Mouse (Mus musculus): Measurements from ENCODE around the gene Epor.

The Epor gene

GRCm38 (mm10) chr9:21968883-21969282 lies 5.6 kb upstream of the Epor start:
- DNase-seq (ENCODE audit: low spot score in 2 of 2) = no peak

- DNase-seq (ENCODE audit: low spot score in 2 of 2) = peak; percentile 56 to 62
Measured at GRCm38 (mm10) chr9:21962416-21963059, 768 bp downstream of the Epor start.

- no peak for DNase-seq (ENCODE audit: low spot score in 2 of 2)
Measured at GRCm38 (mm10) chr9:21962010-21962409, 1.3 kb downstream of the Epor start.

GRCm38 (mm10) chr9:21961366-21961980 lies 1.8 kb downstream of the Epor start:
- DNase-seq (ENCODE audit: low spot score in 2 of 2) = no peak

- no peak for DNase-seq (ENCODE audit: low spot score in 2 of 2)
Measured at GRCm38 (mm10) chr9:21960558-21961208, 2.6 kb downstream of the Epor start.

GRCm38 (mm10) chr9:21960135-21960534 lies 3.2 kb downstream of the Epor start:
- no peak for DNase-seq (ENCODE audit: low spot score in 2 of 2)

GRCm38 (mm10) chr9:21959244-21959643 lies 4.1 kb downstream of the Epor start:
- DNase-seq (ENCODE audit: low spot score in 2 of 2) = no peak

GRCm38 (mm10) chr9:21958372-21958771 lies 4.9 kb downstream of the Epor start:
- DNase-seq (ENCODE audit: low spot score in 2 of 2) = no peak

GRCm38 (mm10) chr9:21955570-21956281 lies 7.6 kb downstream of the Epor start, which contains the start of gene Swsap1:
TSS of gene Swsap1 (plus strand) at chr9:21955755.
- DNase-seq (ENCODE audit: low spot score in 2 of 2) = peak; percentile 99 to 100

GRCm38 (mm10) chr9:21955225-21955569 lies 8.1 kb downstream of the Epor start:
- DNase-seq (ENCODE audit: low spot score in 2 of 2) = peak in 1 of 2 experiments; percentile 67

GRCm38 (mm10) chr9:21954635-21955034 lies 8.7 kb downstream of the Epor start:
- DNase-seq (ENCODE audit: low spot score in 2 of 2) = no peak

GRCm38 (mm10) chr9:21953600-21953999 lies 9.7 kb downstream of the Epor start:
- DNase-seq (ENCODE audit: low spot score in 2 of 2) = peak; percentile 57 to 73

- no peak for DNase-seq (ENCODE audit: low spot score in 2 of 2)
Measured at GRCm38 (mm10) chr9:21951977-21952376, 11.3 kb downstream of the Epor start.

GRCm38 (mm10) chr9:21950322-21950721 lies 13.0 kb downstream of the Epor start:
- no peak for DNase-seq (ENCODE audit: low spot score in 2 of 2)

- DNase-seq (ENCODE audit: low spot score in 2 of 2) = no peak
Measured at GRCm38 (mm10) chr9:21948790-21949189, 14.5 kb downstream of the Epor start.

GRCm38 (mm10) chr9:21948146-21948545 lies 15.2 kb downstream of the Epor start:
- DNase-seq (ENCODE audit: low spot score in 2 of 2) = no peak

GRCm38 (mm10) chr9:21947540-21948130 lies 15.7 kb downstream of the Epor start:
- no peak for DNase-seq (ENCODE audit: low spot score in 2 of 2)

- no peak for DNase-seq (ENCODE audit: low spot score in 2 of 2)
Measured at GRCm38 (mm10) chr9:21944267-21944666, 19.0 kb downstream of the Epor start.

GRCm38 (mm10) chr9:21943638-21944037 lies 19.7 kb downstream of the Epor start:
- no peak for DNase-seq (ENCODE audit: low spot score in 2 of 2)

GRCm38 (mm10) chr9:21943046-21943445 lies 20.3 kb downstream of the Epor start:
- DNase-seq (ENCODE audit: low spot score in 2 of 2) = no peak

- DNase-seq (ENCODE audit: low spot score in 2 of 2) = no peak
Measured at GRCm38 (mm10) chr9:21938234-21938855, 25.0 kb downstream of the Epor start.

Data from frontal cortex, postnatal 14 days (tissue).